Mouse (Mus musculus) MEL (cell line): ENCODE results near the gene Mybpc2. TPM values are rescaled to one million over a fixed set of nuclear protein-coding genes. Genes with fewer than 3 reads are reported as not detected.

Experiments
- DNase-seq: peaks from one replicate; pipeline ENCODE4 v3.0.0; 2011; ENCODE audit warnings: low read depth, low spot score
- H3K27ac ChIP-seq: 2 replicates; pipeline ENCODE4 v1.5.1; 2012; ENCODE audit warnings: low read depth, mild to moderate bottlenecking, control low read depth, low read length, moderate library complexity; ENCODE audit not compliant: control insufficient read depth
- H3K27me3 ChIP-seq, 2 experiments: fragments of 150-350 bp in 1 of 2; sonication (generic) in 1 of 2; 2 replicates each; pipeline ENCODE4 v1.6.1; 2012; ENCODE audit warnings: low read length in 2 of 2, mild to moderate bottlenecking in 2 of 2, improper control_type of control experiment in 1 of 2, moderate library complexity in 1 of 2; ENCODE audit not compliant: insufficient read depth in 2 of 2, control insufficient read depth in 1 of 2
- H3K36me3 ChIP-seq, 2 experiments: 2 replicates each; pipeline ENCODE4 v1.6.1; 2012 to 2014; ENCODE audit warnings: low read length in 2 of 2, improper control_type of control experiment in 1 of 2, inconsistent platforms in 1 of 2, mild to moderate bottlenecking in 1 of 2; ENCODE audit not compliant: insufficient read depth in 2 of 2, control insufficient read depth in 1 of 2
- H3K4me1 ChIP-seq, 2 experiments: fragments of 150-350 bp in 1 of 2; sonication (generic) in 1 of 2; 2 replicates each; pipeline ENCODE4 v1.6.1; 2012; ENCODE audit warnings: low read length in 2 of 2, improper control_type of control experiment in 1 of 2, mild to moderate bottlenecking in 1 of 2; ENCODE audit not compliant: insufficient read depth in 2 of 2, control insufficient read depth in 1 of 2
- H3K4me3 ChIP-seq, 2 experiments: fragments of 150-350 bp in 1 of 2; sonication (generic) in 1 of 2; 2 replicates each; pipeline ENCODE4 v1.5.1; 2012; ENCODE audit warnings: low read depth in 2 of 2, low read length in 2 of 2, mild to moderate bottlenecking in 2 of 2, moderate library complexity in 2 of 2, control low read depth in 1 of 2, improper control_type of control experiment in 1 of 2; ENCODE audit not compliant: control insufficient read depth in 1 of 2, insufficient read depth in 1 of 2
- H3K79me2 ChIP-seq: 2 replicates; pipeline ENCODE4 v1.6.1; 2012; ENCODE audit warnings: mild to moderate bottlenecking, low read length, moderate library complexity; ENCODE audit not compliant: control insufficient read depth, poor library complexity, insufficient read depth
- H3K9ac ChIP-seq: 2 replicates; pipeline ENCODE4 v1.6.1; 2012; ENCODE audit warnings: low read depth, mild to moderate bottlenecking, control low read depth, low read length, moderate library complexity; ENCODE audit not compliant: control insufficient read depth, poor library complexity, severe bottlenecking
- H3K9me3 ChIP-seq: fragments of 150-350 bp; sonication (generic); replicated peaks from 2 replicates; pipeline ENCODE4 v1.6.1; 2012; ENCODE audit warnings: mild to moderate bottlenecking, low read length, improper control_type of control experiment, moderate library complexity; ENCODE audit not compliant: insufficient read depth
- BHLHE40 ChIP-seq: IDR thresholded peaks from 2 replicates; pipeline ENCODE4 v1.6.1; 2012; ENCODE audit warnings: low read depth, mild to moderate bottlenecking, inconsistent platforms, low read length, improper control_type of control experiment, borderline replicate concordance
- CTCF ChIP-seq, 3 experiments: IDR thresholded peaks in 2 of 3; conservative IDR thresholded peaks in 1 of 3; 2 replicates each; pipeline ENCODE4 v1.5.1; 2011 to 2012; ENCODE audit warnings: low read length in 3 of 3, low read depth in 2 of 3, mild to moderate bottlenecking in 2 of 3, improper control_type of control experiment in 1 of 3, inconsistent platforms in 1 of 3, mixed read lengths in 1 of 3, moderate library complexity in 1 of 3; ENCODE audit not compliant: control insufficient read depth in 1 of 3, insufficient read depth in 1 of 3, poor library complexity in 1 of 3, severe bottlenecking in 1 of 3
- EP300 ChIP-seq, 2 experiments: IDR thresholded peaks; 2 replicates each; pipeline ENCODE4 v1.6.1; 2011; ENCODE audit warnings: improper control_type of control experiment in 2 of 2, low read length in 2 of 2, low read depth in 1 of 2, mild to moderate bottlenecking in 1 of 2
- GATA1 ChIP-seq: IDR thresholded peaks from 2 replicates; pipeline ENCODE4 v1.6.1; 2011; ENCODE audit warnings: low read depth, low read length, improper control_type of control experiment
- MAZ ChIP-seq: IDR thresholded peaks from 2 replicates; pipeline ENCODE4 v1.6.1; 2012; ENCODE audit warnings: low read depth, mild to moderate bottlenecking, inconsistent platforms, low read length, improper control_type of control experiment
- MEF2A ChIP-seq: IDR thresholded peaks from 2 replicates; pipeline ENCODE4 v1.6.1; 2014; ENCODE audit warnings: low read depth, mild to moderate bottlenecking, inconsistent platforms, low read length, improper control_type of control experiment; ENCODE audit not compliant: poor library complexity, insufficient replicate concordance, severe bottlenecking; ENCODE audit errors: extremely low read depth
- MXI1 ChIP-seq: IDR thresholded peaks from 2 replicates; pipeline ENCODE4 v1.6.1; 2011; ENCODE audit warnings: mild to moderate bottlenecking, low read depth, low read length, improper control_type of control experiment
- MYB ChIP-seq: IDR thresholded peaks from 2 replicates; pipeline ENCODE4 v1.6.1; 2011; ENCODE audit warnings: mild to moderate bottlenecking, low read depth, low read length, improper control_type of control experiment
- NELFE ChIP-seq: IDR thresholded peaks from 2 replicates; pipeline ENCODE4 v1.6.1; 2011; ENCODE audit warnings: low read depth, low read length, improper control_type of control experiment
- NRF1 ChIP-seq: IDR thresholded peaks from 2 replicates; pipeline ENCODE4 v1.6.1; 2014; ENCODE audit warnings: low read depth, mild to moderate bottlenecking, inconsistent platforms, low read length, improper control_type of control experiment, moderate library complexity; ENCODE audit not compliant: poor library complexity, insufficient read depth, severe bottlenecking
- RAD21 ChIP-seq: IDR thresholded peaks from 2 replicates; pipeline ENCODE4 v1.6.1; 2011; ENCODE audit warnings: mild to moderate bottlenecking, low read depth, low read length, improper control_type of control experiment
- SMC3 ChIP-seq: IDR thresholded peaks from 2 replicates; pipeline ENCODE4 v1.6.1; 2011; ENCODE audit warnings: low read depth, low read length, improper control_type of control experiment
- TAL1 ChIP-seq: IDR thresholded peaks from 2 replicates; pipeline ENCODE4 v1.6.1; 2012; ENCODE audit warnings: mild to moderate bottlenecking, inconsistent platforms, low read length, moderate library complexity, mixed read lengths
- TBP ChIP-seq: IDR thresholded peaks from 2 replicates; pipeline ENCODE4 v1.8.0; 2011; ENCODE audit warnings: low read depth, low read length, improper control_type of control experiment
- UBTF ChIP-seq: IDR thresholded peaks from 2 replicates; pipeline ENCODE4 v1.6.1; 2012; ENCODE audit warnings: low read depth, mild to moderate bottlenecking, inconsistent platforms, low read length, improper control_type of control experiment, moderate library complexity, borderline replicate concordance; ENCODE audit not compliant: insufficient read depth
- polyA plus RNA-seq, 2 experiments: library from polyadenylated mRNA; stranded (reverse) in 1 of 2; unstranded in 1 of 2; fragments of >175 nt in 1 of 2; fragments of >200 nt in 1 of 2; gene quantifications; 2 replicates each; pipeline versions ENCODE4 v1.2.1 to v1.2.4; 2012; ENCODE audit warnings: low replicate concordance in 2 of 2, low read depth in 1 of 2; ENCODE audit not compliant: insufficient read length in 2 of 2, insufficient read depth in 1 of 2, missing spikeins in 1 of 2
- total RNA-seq: library from RNA; depleted of rRNA; stranded (reverse); fragments of 300-350 nt; gene quantifications from 2 replicates; pipeline ENCODE4 v1.2.3, GENCODE M21; 2012

Gene Mybpc2
- total and polyA plus RNA-seq, 3 experiments = not detected

DNA sequence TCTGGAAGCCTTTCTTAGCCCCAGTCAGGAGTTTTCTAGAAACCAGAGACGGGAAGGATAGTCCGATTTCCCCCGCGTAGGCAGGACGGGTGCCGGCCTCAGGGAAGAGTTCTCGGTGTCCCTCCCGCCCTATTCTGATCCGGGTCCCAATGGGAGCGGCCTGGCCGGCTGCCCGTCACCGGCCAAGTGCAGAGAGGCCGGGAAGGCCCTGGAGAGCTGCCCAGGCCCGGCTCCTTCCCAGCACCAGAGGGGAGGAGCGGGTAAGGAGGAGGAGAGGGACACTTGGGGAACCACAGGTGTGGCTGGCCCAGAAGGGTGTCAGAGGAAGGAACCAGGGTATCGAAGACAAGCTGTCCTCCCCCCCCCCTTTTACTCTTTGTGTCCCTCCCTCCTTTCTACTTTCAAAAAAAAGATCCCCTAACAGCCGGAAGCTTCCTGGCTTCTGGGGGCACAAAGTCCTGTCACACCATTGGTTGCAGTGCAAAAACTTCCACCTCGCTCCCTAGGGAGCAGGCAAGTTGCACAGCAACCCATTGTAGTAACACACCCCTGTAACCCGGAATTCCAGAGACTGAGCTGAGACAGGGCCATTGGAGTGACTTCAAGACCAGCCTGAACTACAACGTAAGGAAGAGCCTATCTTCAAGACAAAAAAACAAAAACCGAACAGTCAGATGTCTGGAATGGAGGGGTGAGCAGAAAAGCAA, 823 bp upstream of the Mybpc2 start:
- no peaks in the 10 kb centered on the region; the same call in 1 of the 2 replicates for H3K79me2 ChIP-seq
- no peaks in the 10 kb centered on the region for H3K9me3 ChIP-seq
- 0 out of 4 replicates have a peak, but pooled peaks cover 0 to 2% of the 10 kb centered on the region in 2 experiments for H3K36me3 ChIP-seq
- H3K27me3 ChIP-seq = peaks cover 0 to 1% of the 10 kb centered on the region in 2 experiments; a peak in 2 of 4 replicates
- TF ChIP-seq MYB (no peak), EP300 (IDR thresholded peaks at IDR 0.05; ENCODE audit: low read depth in 1 of 2, low read length in 2 of 2) (no peak), NELFE (no peak)
- no peak overlapping the region for H3K4me3 ChIP-seq
- no peak for DNase-seq
- H3K27ac ChIP-seq = no peak overlapping the region
- H3K4me1 ChIP-seq = peaks cover 0 to 6% of the 10 kb centered on the region in 2 experiments; a peak in 2 of 4 replicates
- no peak overlapping the region for H3K9ac ChIP-seq

DNA sequence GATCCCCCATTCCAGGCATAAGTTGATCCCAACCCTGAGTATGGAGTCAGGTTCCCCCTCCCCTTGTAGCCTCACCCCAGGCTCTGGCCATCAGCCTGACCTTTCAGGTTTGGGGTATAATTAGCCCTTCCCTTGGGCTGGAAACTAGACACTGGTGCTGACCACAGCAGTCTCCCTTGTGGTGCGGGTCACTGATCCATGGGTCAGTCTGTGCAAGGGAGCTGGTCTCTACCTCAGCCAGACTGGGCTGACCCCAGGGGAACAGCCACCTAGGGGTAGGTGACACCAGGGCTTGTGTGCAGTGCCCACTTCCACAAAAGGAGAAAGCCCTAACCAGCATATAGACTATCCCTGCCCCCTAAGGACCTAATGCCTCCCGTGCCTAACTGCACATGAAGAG, 1.4 kb downstream of the Mybpc2 start:
- TF ChIP-seq GATA1 (no peak), MXI1 (no peak), UBTF (no peak), NRF1 (no peak), BHLHE40 (no peak), TAL1 (no peak), NELFE (no peak), MEF2A (no peak), TBP (no peak), CTCF (IDR thresholded peaks at IDR 0.05 in 2 of 3, conservative IDR thresholded peaks at IDR 0.05 in 1 of 3; ENCODE audit: control insufficient read depth in 1 of 3, insufficient read depth in 1 of 3, low read depth in 2 of 3, low read length in 3 of 3, poor library complexity in 1 of 3, severe bottlenecking in 1 of 3) (no peak)
- Histone ChIP-seq H3K27ac (no peak overlapping the region), H3K36me3 (no peaks in the 10 kb centered on the region), H3K9ac (no peak overlapping the region), H3K4me1 (no peaks in the 10 kb centered on the region), H3K79me2 (no peaks in the 10 kb centered on the region; the same call in 1 of the 2 replicates), H3K27me3 (peaks cover 0 to 1% of the 10 kb centered on the region in 2 experiments; a peak in 2 of 4 replicates), H3K9me3 (no peaks in the 10 kb centered on the region), H3K4me3 (no peak overlapping the region)
- no peak for DNase-seq

DNA sequence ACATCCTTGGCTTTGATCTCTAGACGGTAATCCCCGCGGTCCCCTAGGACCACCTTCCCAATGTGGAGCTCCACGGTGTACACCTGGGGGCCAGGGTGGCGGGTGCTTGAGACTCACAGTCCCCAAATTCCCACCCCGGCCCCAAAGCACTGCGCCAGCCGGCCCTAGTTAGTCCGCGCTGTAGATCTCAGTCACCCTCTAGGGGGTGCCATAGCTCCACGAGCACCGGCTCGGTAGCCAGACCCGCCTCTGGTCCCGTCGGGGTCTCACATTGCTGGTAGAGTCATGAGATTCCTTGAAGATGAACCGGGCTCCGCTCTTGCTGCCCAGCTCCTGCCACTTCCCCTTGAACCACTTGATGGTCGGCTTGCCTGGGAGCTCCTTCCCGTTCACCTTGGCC, 2.7 kb downstream of the Mybpc2 start:
- DNase-seq = no peak
- Histone ChIP-seq H3K9me3 (no peaks in the 10 kb centered on the region), H3K79me2 (no peaks in the 10 kb centered on the region), H3K27me3 (peaks cover 0 to 2% of the 10 kb centered on the region in 2 experiments; a peak in 3 of 4 replicates), H3K36me3 (no peaks in the 10 kb centered on the region), H3K9ac (no peak overlapping the region), H3K4me1 (no peaks in the 10 kb centered on the region), H3K27ac (no peak overlapping the region), H3K4me3 (no peak overlapping the region)
- peak; percentile 14; the same call in 1 of the 2 replicates for TF ChIP-seq SMC3
- TF ChIP-seq CTCF (IDR thresholded peaks at IDR 0.05 in 2 of 3, conservative IDR thresholded peaks at IDR 0.05 in 1 of 3; ENCODE audit: control insufficient read depth in 1 of 3, insufficient read depth in 1 of 3, low read depth in 2 of 3, low read length in 3 of 3, poor library complexity in 1 of 3, severe bottlenecking in 1 of 3) = peak; percentile 19 to 56 (median 40); a peak in 5 of 6 replicates
- TF ChIP-seq RAD21 = peak; percentile 36
- TF ChIP-seq MAZ = no peak
